Mouse (Mus musculus): ENCODE measurements at regions not wholly inside any gene's neighbourhood (a gene's known extent, or its start where the extent isn't known, plus 50 kb on each side); places are given as distances from the start of the nearest gene placed in this dataset.
"Not testable (repeated sequence)": the region's sequence is repeated elsewhere in the genome, so short reads cannot be mapped to it uniquely, and the experiment has no call there.

GRCm38 (mm10) chr5:60966939-60967338, 841.7 kb upstream of the G6pd2 start:
- ATAC-seq (ENCODE audit: insufficient number of reproducible peaks, insufficient read depth, low FRiP score, low TSS enrichment) = no peak
- Histone ChIP-seq H3K36me3 (no peaks in the 10 kb centered on the region), H3K27ac (no peak overlapping the region), H3K4me1 (no peaks in the 10 kb centered on the region), H3K9me3 (no peaks in the 10 kb centered on the region), H3K4me2 (replicated peaks) (no peak overlapping the region), H3K9ac (no peak overlapping the region), H3K27me3 (no peaks in the 10 kb centered on the region), H3K4me3 (no peak overlapping the region)
- WGBS = 55% methylated on average over 1 of the region's 1 CpGs

- 76% methylated on average over 5 of the region's 5 CpGs for WGBS
- Histone ChIP-seq H3K4me1 (no peaks in the 10 kb centered on the region), H3K4me3 (no peak overlapping the region), H3K36me3 (no peaks in the 10 kb centered on the region), H3K9me3 (no peaks in the 10 kb centered on the region), H3K27ac (no peak overlapping the region), H3K9ac (no peak overlapping the region), H3K27me3 (no peaks in the 10 kb centered on the region), H3K4me2 (replicated peaks) (no peak overlapping the region)
- ATAC-seq (ENCODE audit: insufficient number of reproducible peaks, insufficient read depth, low FRiP score, low TSS enrichment) = no peak
Observed at GRCm38 (mm10) chr5:60969470-60969869, 839.1 kb upstream of the G6pd2 start.

- WGBS = 86% methylated on average over 9 of the region's 9 CpGs
- no peak for ATAC-seq (ENCODE audit: insufficient number of reproducible peaks, insufficient read depth, low FRiP score, low TSS enrichment)
- Histone ChIP-seq H3K4me1 (no peaks in the 10 kb centered on the region), H3K9me3 (no peaks in the 10 kb centered on the region), H3K27ac (no peak overlapping the region), H3K36me3 (no peaks in the 10 kb centered on the region), H3K9ac (no peak overlapping the region), H3K27me3 (no peaks in the 10 kb centered on the region), H3K4me2 (replicated peaks) (no peak overlapping the region), H3K4me3 (no peak overlapping the region)
Observed at GRCm38 (mm10) chr5:60978693-60979092, 829.9 kb upstream of the G6pd2 start.

- Histone ChIP-seq H3K36me3 (no peaks in the 10 kb centered on the region), H3K9me3 (no peaks in the 10 kb centered on the region), H3K4me2 (replicated peaks) (no peak overlapping the region), H3K27me3 (no peaks in the 10 kb centered on the region), H3K4me3 (no peak overlapping the region), H3K4me1 (no peaks in the 10 kb centered on the region), H3K9ac (no peak overlapping the region), H3K27ac (no peak overlapping the region)
- no peak for ATAC-seq (ENCODE audit: insufficient number of reproducible peaks, insufficient read depth, low FRiP score, low TSS enrichment)
Observed at GRCm38 (mm10) chr5:60988313-60988712, 820.3 kb upstream of the G6pd2 start.

GRCm38 (mm10) chr5:60989330-60989729, 819.3 kb upstream of the G6pd2 start:
- not testable (repeated sequence) for H3K27me3 ChIP-seq; H3K4me2 ChIP-seq (replicated peaks); ATAC-seq (ENCODE audit: insufficient number of reproducible peaks, insufficient read depth, low FRiP score, low TSS enrichment); H3K36me3 ChIP-seq; H3K4me3 ChIP-seq; H3K4me1 ChIP-seq; H3K27ac ChIP-seq; H3K9me3 ChIP-seq; H3K9ac ChIP-seq
- WGBS = 78% methylated on average over 2 of the region's 2 CpGs

GRCm38 (mm10) chr5:60994761-60995523, 813.7 kb upstream of the G6pd2 start:
- Histone ChIP-seq H3K36me3 (no peaks in the 10 kb centered on the region), H3K27ac (no peak overlapping the region)
- 0 out of 2 replicates have a peak, but pooled peaks have one; percentile 64 for ATAC-seq (ENCODE audit: insufficient number of reproducible peaks, insufficient read depth, low FRiP score, low TSS enrichment)

GRCm38 (mm10) chr5:61035539-61036089, 773.0 kb upstream of the G6pd2 start:
- Histone ChIP-seq H3K9ac (no peak overlapping the region), H3K4me1 (no peaks in the 10 kb centered on the region), H3K27ac (no peak overlapping the region), H3K4me2 (replicated peaks) (no peak overlapping the region), H3K27me3 (no peaks in the 10 kb centered on the region), H3K9me3 (no peaks in the 10 kb centered on the region), H3K36me3 (no peaks in the 10 kb centered on the region), H3K4me3 (no peak overlapping the region)
- WGBS = 55% methylated on average over 2 of the region's 2 CpGs
- ATAC-seq (ENCODE audit: insufficient number of reproducible peaks, insufficient read depth, low FRiP score, low TSS enrichment) = no peak

More at GRCm38 (mm10) chr5:60994761-60995523, 813.7 kb upstream of the G6pd2 start:
- Histone ChIP-seq H3K9me3 (no peaks in the 10 kb centered on the region), H3K27me3 (no peaks in the 10 kb centered on the region), H3K4me1 (no peaks in the 10 kb centered on the region), H3K9ac (no peak overlapping the region), H3K4me2 (replicated peaks) (no peak overlapping the region), H3K4me3 (no peak overlapping the region)
- 48% methylated on average over 10 of the region's 10 CpGs for WGBS

Measured in embryonic facial prominence, embryonic 12.5 days (tissue).